Mouse (Mus musculus): ENCODE results near the gene Copz1.

DNA sequence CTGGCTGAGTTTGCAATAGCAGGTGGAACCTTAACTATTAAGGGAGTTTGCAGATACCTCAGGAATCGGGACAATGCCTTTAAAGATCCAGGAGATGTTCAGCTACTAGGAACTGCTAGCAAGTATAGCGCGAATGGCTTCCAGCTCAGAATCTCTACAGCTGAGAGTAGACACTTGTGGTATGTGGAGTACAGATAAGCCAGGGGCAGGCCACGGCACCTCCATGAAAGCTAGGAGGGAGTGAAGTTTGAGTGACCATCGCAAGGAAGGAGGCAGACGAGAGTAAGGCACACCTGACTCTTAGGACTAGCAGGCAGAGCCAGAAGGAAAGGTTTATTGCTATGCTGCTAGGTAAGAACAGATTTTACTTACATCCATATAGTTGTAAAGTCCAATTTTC lies 26.9 kb upstream of the Copz1 start:
- no peak for TF ChIP-seq EP300 (IDR thresholded peaks at IDR 0.05; ENCODE audit: low read depth)
- no peak for TF ChIP-seq CTCF (IDR thresholded peaks at IDR 0.05; ENCODE audit: low read depth)

Data from heart, postnatal 0 days (tissue).